Mouse (Mus musculus) C2C12 (cell line): Measurements from ENCODE around the gene Gmpr. TPM values are rescaled to one million over a fixed set of nuclear protein-coding genes. Genes with fewer than 3 reads are reported as not detected.
A peak's percentile ranks its signal among the peaks of the same experiment; 100 is the strongest.

ENCODE experiments used
- H3K27me3 ChIP-seq: one replicate; pipeline ENCODE4 v1.6.1; 2011; ENCODE audit not compliant: control insufficient read depth, insufficient read depth, insufficient read length
- H3K36me3 ChIP-seq: one replicate; pipeline ENCODE4 v1.6.1; 2011; ENCODE audit not compliant: control insufficient read depth, insufficient read depth
- H3K4me3 ChIP-seq: one replicate; pipeline ENCODE4 v1.5.1; 2011; ENCODE audit warnings: mild to moderate bottlenecking, control low read depth; ENCODE audit not compliant: poor library complexity, insufficient read depth, severe bottlenecking
- H3K79me2 ChIP-seq: one replicate; pipeline ENCODE4 v1.6.1; 2011; ENCODE audit not compliant: control insufficient read depth, insufficient read depth
- H3K79me3 ChIP-seq: one replicate; pipeline ENCODE4 v1.6.1; 2011; ENCODE audit warnings: low read depth, control low read depth
- H3ac ChIP-seq: one replicate; pipeline ENCODE3; 2011; ENCODE audit warnings: low read depth; ENCODE audit not compliant: control insufficient read depth, insufficient read length
- CEBPB ChIP-seq: IDR thresholded peaks from one replicate; pipeline ENCODE4 v1.6.1; 2011; ENCODE audit warnings: low read depth, mild to moderate bottlenecking, control low read depth, moderate library complexity
- CTCF ChIP-seq: IDR thresholded peaks from one replicate; pipeline ENCODE4 v1.5.1; 2011; ENCODE audit not compliant: control insufficient read depth, insufficient read depth, insufficient read length
- FOSL1 ChIP-seq: IDR thresholded peaks from one replicate; pipeline ENCODE4 v1.8.0; 2011; ENCODE audit warnings: mild to moderate bottlenecking, low read length; ENCODE audit not compliant: poor library complexity, insufficient read depth, severe bottlenecking
- MAX ChIP-seq: IDR thresholded peaks from one replicate; pipeline ENCODE4 v1.6.1; 2011; ENCODE audit warnings: mild to moderate bottlenecking, control low read depth
- MYOD1 ChIP-seq: IDR thresholded peaks from one replicate; pipeline ENCODE4 v1.6.1; 2011; ENCODE audit warnings: low read depth; ENCODE audit not compliant: control insufficient read depth, insufficient read length
- MYOG ChIP-seq: IDR thresholded peaks from one replicate; pipeline ENCODE4 v1.6.1; 2011; ENCODE audit not compliant: control insufficient read depth, insufficient read length; ENCODE audit errors: extremely low read depth
- USF1 ChIP-seq: IDR thresholded peaks from one replicate; pipeline ENCODE4 v1.6.1; 2011; ENCODE audit warnings: low read depth, mild to moderate bottlenecking, control low read depth, moderate library complexity
- polyA plus RNA-seq: library from polyadenylated mRNA; unstranded; fragments of >200 nt; fragmentation: generic; extraction: Trizol; gene quantifications from one replicate; pipeline ENCODE4 v1.2.1, GENCODE M21; 2012; ENCODE audit warnings: missing spikeins

Gmpr gene
- polyA plus RNA-seq, 1 experiment = 12.9 TPM

GRCm38 (mm10) chr13:45559258-45559657 is 52.0 kb downstream of the Gmpr start:
- no peak for TF ChIP-seq MYOD1
- TF ChIP-seq MAX = no peak
- TF ChIP-seq USF1 = no peak
- TF ChIP-seq MYOG = no peak
- TF ChIP-seq FOSL1 = no peak
- TF ChIP-seq CTCF = no peak
- no peak for TF ChIP-seq CEBPB
- Histone ChIP-seq H3K79me3 (no peaks in the 10 kb centered on the region), H3ac (no peak overlapping the region), H3K36me3 (no peaks in the 10 kb centered on the region), H3K4me3 (no peak overlapping the region), H3K27me3 (no peaks in the 10 kb centered on the region), H3K79me2 (no peaks in the 10 kb centered on the region)

GRCm38 (mm10) chr13:45560543-45560942 is 53.3 kb downstream of the Gmpr start:
- Histone ChIP-seq H3K79me3 (no peaks in the 10 kb centered on the region), H3K27me3 (no peaks in the 10 kb centered on the region), H3K4me3 (no peak overlapping the region), H3ac (no peak overlapping the region), H3K36me3 (no peaks in the 10 kb centered on the region), H3K79me2 (no peaks in the 10 kb centered on the region)
- no peak for TF ChIP-seq CEBPB
- TF ChIP-seq MAX = no peak
- TF ChIP-seq MYOG = no peak
- TF ChIP-seq CTCF = peak; percentile 6

GRCm38 (mm10) chr13:45562011-45562410 is 54.8 kb downstream of the Gmpr start:
- Histone ChIP-seq H3K79me3 (no peaks in the 10 kb centered on the region), H3K79me2 (no peaks in the 10 kb centered on the region), H3K4me3 (no peak overlapping the region), H3K27me3 (no peaks in the 10 kb centered on the region), H3K36me3 (no peaks in the 10 kb centered on the region), H3ac (no peak overlapping the region)
- no peak for TF ChIP-seq CTCF
- peak; percentile 23 for TF ChIP-seq MYOD1

GRCm38 (mm10) chr13:45564946-45565345 is 57.7 kb downstream of the Gmpr start:
- Histone ChIP-seq H3K79me3 (no peaks in the 10 kb centered on the region), H3K36me3 (no peaks in the 10 kb centered on the region), H3ac (no peak overlapping the region), H3K27me3 (no peaks in the 10 kb centered on the region), H3K79me2 (no peaks in the 10 kb centered on the region), H3K4me3 (no peak overlapping the region)
- TF ChIP-seq CEBPB (no peak), MAX (no peak), USF1 (no peak), MYOD1 (no peak), MYOG (no peak), CTCF (no peak), FOSL1 (no peak)

GRCm38 (mm10) chr13:45569932-45570331 is 62.7 kb downstream of the Gmpr start:
- TF ChIP-seq CEBPB (no peak), MYOD1 (no peak), MAX (peak; percentile 52), USF1 (peak; percentile 46), FOSL1 (no peak), CTCF (no peak), MYOG (no peak)
- Histone ChIP-seq H3K36me3 (no peaks in the 10 kb centered on the region), H3ac (no peak overlapping the region), H3K79me3 (no peaks in the 10 kb centered on the region), H3K27me3 (no peaks in the 10 kb centered on the region), H3K79me2 (no peaks in the 10 kb centered on the region), H3K4me3 (no peak overlapping the region)

- Histone ChIP-seq H3K4me3 (no peak overlapping the region), H3K36me3 (no peaks in the 10 kb centered on the region), H3K79me3 (no peaks in the 10 kb centered on the region), H3K27me3 (no peaks in the 10 kb centered on the region), H3K79me2 (no peaks in the 10 kb centered on the region), H3ac (no peak overlapping the region)
- peak; percentile 65 for TF ChIP-seq CTCF
- TF ChIP-seq USF1 = peak; percentile 16
- TF ChIP-seq CEBPB = no peak
Observed at GRCm38 (mm10) chr13:45571795-45572262, 64.6 kb downstream of the Gmpr start.

- no peak overlapping the region for H3ac ChIP-seq
- TF ChIP-seq CTCF (peak; percentile 20), MAX (no peak)
Observed at GRCm38 (mm10) chr13:45572768-45573167, 65.5 kb downstream of the Gmpr start.

More at GRCm38 (mm10) chr13:45572768-45573167, 65.5 kb downstream of the Gmpr start:
- Histone ChIP-seq H3K79me2 (no peaks in the 10 kb centered on the region), H3K79me3 (no peaks in the 10 kb centered on the region), H3K36me3 (no peaks in the 10 kb centered on the region), H3K4me3 (no peak overlapping the region), H3K27me3 (no peaks in the 10 kb centered on the region)
